Mouse (Mus musculus) E14TG2a.4 (cell line): Measurements from ENCODE around the gene Plcl1.
"Not testable (repeated sequence)": the region's sequence is repeated elsewhere in the genome, so short reads cannot be mapped to it uniquely, and the experiment has no call there.

Source experiments
- CTCF ChIP-seq: conservative IDR thresholded peaks from 2 replicates; pipeline ENCODE4 v1.5.1; 2014; ENCODE audit warnings: low read length
- POU5F1 ChIP-seq: IDR thresholded peaks from 2 replicates; pipeline ENCODE4 v1.6.1; 2014; ENCODE audit warnings: low read length, borderline replicate concordance

- not testable (repeated sequence) for TF ChIP-seq CTCF, POU5F1
Measured at GRCm38 (mm10) chr1:55487371-55487770, 81.7 kb downstream of the Plcl1 start.
